Mouse (Mus musculus) lung, embryonic 14.5 days (tissue): ENCODE data around the gene Pkp3. TPM values are rescaled to one million over a fixed set of nuclear protein-coding genes. Genes with fewer than 3 reads are reported as not detected.

Experiments
- ATAC-seq: fragments of 200-750 bp; cut with Nextera tagmentation; 2 replicates; pipeline ENCODE4 v1.8.0; 2017; ENCODE audit warnings: mild to moderate bottlenecking, moderate TSS enrichment, moderate library complexity; ENCODE audit not compliant: insufficient read depth
- DNase-seq: peaks from one replicate; pipeline ENCODE4 v3.0.0-alpha.2; 2015
- H3K27ac ChIP-seq: fragments of 300-500 bp; sonication (generic); 2 replicates; pipeline ENCODE4 v1.5.1; 2014; ENCODE audit warnings: low read depth, mild to moderate bottlenecking, moderate library complexity
- H3K27me3 ChIP-seq: fragments of 300-500 bp; sonication (generic); 2 replicates; pipeline ENCODE4 v1.6.1; 2014; ENCODE audit warnings: low read length, control low read depth; ENCODE audit not compliant: insufficient read depth
- H3K36me3 ChIP-seq: fragments of 300-500 bp; sonication (generic); 2 replicates; pipeline ENCODE4 v1.6.1; 2014; ENCODE audit warnings: control low read depth; ENCODE audit not compliant: insufficient read depth
- H3K4me1 ChIP-seq: fragments of 300-500 bp; sonication (generic); 2 replicates; pipeline ENCODE4 v1.6.1; 2014; ENCODE audit warnings: antibody characterized with exemption, control low read depth; ENCODE audit not compliant: insufficient read depth
- H3K4me2 ChIP-seq: fragments of 300-500 bp; sonication (generic); 2 replicates; pipeline ENCODE4 v1.6.1; 2014; ENCODE audit warnings: mild to moderate bottlenecking
- H3K4me3 ChIP-seq: fragments of 300-500 bp; sonication (generic); 2 replicates; pipeline ENCODE4 v1.5.1; 2014; ENCODE audit warnings: low read depth, low read length
- H3K9ac ChIP-seq: fragments of 300-500 bp; sonication (generic); 2 replicates; pipeline ENCODE4 v1.6.1; 2014
- H3K9me3 ChIP-seq: fragments of 300-500 bp; sonication (generic); 2 replicates; pipeline ENCODE4 v1.6.1; 2016; ENCODE audit warnings: low read depth, low read length, control low read depth
- CTCF ChIP-seq: IDR thresholded peaks from 2 replicates; pipeline ENCODE4 v1.5.1; 2016; ENCODE audit warnings: antibody characterized with exemption, low read depth
- WGBS: fragments of 180-500 bp; shearing (Covaris S2); extraction: QIAGEN DNeasy Blood & Tissue Kit; methylation state at CpG from one replicate; pipeline ENCODE4 v1.1.7; 2014; 5-methylcytosine and 5-hydroxymethylcytosine counted together
- polyA plus RNA-seq: library from polyadenylated mRNA; unstranded; fragments of >200 nt; fragmentation: Nextera tagmentation; extraction: Ambion mirVana; gene quantifications from 2 replicates; pipeline ENCODE4 v1.2.1, GENCODE M21; 2014

Gene Pkp3
- polyA plus RNA-seq, 1 experiment from 2014 or later: 8.7 TPM

DNA sequence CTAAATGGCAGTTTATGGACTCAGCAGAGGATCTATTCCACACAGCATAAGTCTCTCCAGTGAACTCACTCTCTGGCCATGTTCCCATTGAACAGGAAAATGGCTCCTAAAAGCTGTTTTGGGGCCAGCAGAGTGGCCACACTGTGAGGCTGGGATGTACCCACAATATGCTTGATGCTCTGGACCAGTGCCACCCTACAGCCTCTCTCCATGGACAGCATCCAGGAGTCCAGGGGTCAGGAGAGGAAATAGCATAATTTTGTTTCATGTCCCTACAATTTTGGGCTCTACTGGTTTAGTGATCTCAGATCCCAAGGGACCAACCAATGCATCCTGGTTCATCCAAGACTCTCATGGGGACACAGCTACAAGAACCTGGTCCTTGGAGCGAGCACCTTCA is 20.5 kb upstream of the Pkp3 start:
- TF ChIP-seq CTCF: no peak
- no peaks in the 10 kb centered on the region for H3K36me3 ChIP-seq
- 95% methylated on average over 1 of the region's 1 CpGs for WGBS
- H3K9me3 ChIP-seq: no peaks in the 10 kb centered on the region
- H3K4me3 ChIP-seq: no peak overlapping the region
- DNase-seq (no peak), ATAC-seq (no peak)
- H3K9ac ChIP-seq: no peak overlapping the region
- H3K4me1 ChIP-seq: peaks cover 13% of the 10 kb centered on the region
- no peak overlapping the region for H3K4me2 ChIP-seq
- H3K27me3 ChIP-seq: peaks cover 9% of the 10 kb centered on the region; the same call in 1 of the 2 replicates
- H3K27ac ChIP-seq: no peak overlapping the region

- WGBS: 92% methylated on average over 14 of the region's 14 CpGs
Measured at GRCm38 (mm10) chr7:141058601-141059341, 19.2 kb upstream of the Pkp3 start.

DNA sequence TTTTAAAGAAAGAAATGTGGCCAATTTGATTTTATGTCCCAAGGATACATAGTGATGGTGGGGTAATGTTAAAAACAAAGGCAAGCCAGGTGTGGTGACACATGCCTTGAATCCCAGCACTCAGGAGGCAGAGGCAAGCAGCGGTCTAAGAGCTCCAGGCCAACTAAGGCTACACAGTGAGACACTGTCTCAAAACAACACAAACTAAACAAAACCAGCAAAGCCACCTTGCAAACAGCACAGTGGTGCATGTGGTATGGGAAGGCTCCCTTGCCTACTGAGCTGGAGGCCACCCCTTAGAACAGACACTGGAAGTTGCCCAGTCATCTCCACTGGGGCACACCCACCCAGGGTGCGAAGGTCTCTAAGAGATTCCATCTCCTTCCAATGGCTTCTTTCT is 18.1 kb upstream of the Pkp3 start:
- WGBS: 55% methylated on average over 2 of the region's 2 CpGs
- Histone ChIP-seq H3K27me3 (peaks cover 9% of the 10 kb centered on the region; the same call in 1 of the 2 replicates), H3K4me2 (peak overlapping the region; percentile 96), H3K4me1 (peaks cover 13% of the 10 kb centered on the region), H3K36me3 (0 out of 2 replicates have a peak, but pooled peaks cover 8% of the 10 kb centered on the region), H3K27ac (no peak overlapping the region), H3K4me3 (peak overlapping the region; percentile 70; the same call in 1 of the 2 replicates), H3K9ac (no peak overlapping the region), H3K9me3 (no peaks in the 10 kb centered on the region)
- ATAC-seq (no peak), DNase-seq (no peak)
- no peak for TF ChIP-seq CTCF

More at GRCm38 (mm10) chr7:141058601-141059341, 19.2 kb upstream of the Pkp3 start:
- Histone ChIP-seq H3K27ac (no peak overlapping the region), H3K9me3 (no peaks in the 10 kb centered on the region), H3K4me3 (no peak overlapping the region), H3K27me3 (peaks cover 9% of the 10 kb centered on the region; the same call in 1 of the 2 replicates), H3K36me3 (no peaks in the 10 kb centered on the region), H3K9ac (no peak overlapping the region), H3K4me2 (no peak overlapping the region), H3K4me1 (peaks cover 13% of the 10 kb centered on the region)
- TF ChIP-seq CTCF: no peak
- no peak for DNase-seq
- ATAC-seq: no peak

DNA sequence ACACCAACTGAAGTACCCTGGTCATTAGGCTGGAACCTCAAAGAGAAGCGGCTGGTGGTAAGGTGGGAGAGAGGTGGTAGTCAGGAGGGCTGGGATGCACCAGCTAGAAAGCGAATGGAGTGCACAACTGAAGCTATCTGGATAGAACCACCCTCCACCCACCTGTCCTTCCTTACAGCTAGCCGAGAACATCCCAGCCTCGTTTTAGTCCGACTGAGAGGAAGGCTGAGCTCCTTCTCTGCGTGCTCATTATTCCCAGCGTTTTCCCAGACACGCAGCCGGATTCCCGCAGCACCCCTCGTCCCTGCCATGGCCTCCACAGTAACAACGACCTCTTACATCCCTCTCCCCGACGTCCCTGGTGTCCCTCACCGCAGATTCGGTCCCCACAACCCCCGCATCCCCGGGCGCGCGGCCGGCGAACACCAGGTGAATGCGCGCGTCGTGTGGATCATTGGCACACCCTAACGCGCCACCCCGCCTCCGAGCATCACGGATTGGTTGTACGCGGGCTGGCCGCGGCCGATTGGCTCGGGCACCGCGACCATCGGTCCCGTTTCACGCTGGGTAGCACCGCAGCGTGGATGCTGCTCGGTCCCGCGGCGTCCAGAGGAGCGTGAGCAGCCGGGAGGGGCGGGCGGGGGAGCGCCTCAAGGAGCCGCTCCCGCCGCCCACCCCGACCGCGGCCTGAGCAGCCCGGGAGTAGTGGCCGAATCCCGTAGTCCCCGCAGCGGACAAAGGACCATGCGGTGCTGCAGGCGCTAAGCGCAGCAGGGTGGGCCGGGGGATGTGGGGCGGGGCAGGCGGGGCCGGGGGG is 17.4 kb upstream of the Pkp3 start, which contains the start of gene B4galnt4:
Gene B4galnt4, plus strand, starts transcription at position 679 of the 817 bp plus-strand sequence.
- TF ChIP-seq CTCF: no peak
- DNase-seq (peak; percentile 87), ATAC-seq (peak; percentile 95)
- WGBS: under 1% methylated on average over 72 of the region's 72 CpGs
- Histone ChIP-seq H3K36me3 (0 out of 2 replicates have a peak, but pooled peaks cover 15% of the 10 kb centered on the region), H3K4me2 (peak within 1 kb of the TSS; percentile 96), H3K4me1 (peaks cover 13% of the 10 kb centered on the region), H3K9me3 (no peaks in the 10 kb centered on the region), H3K27me3 (peaks cover 9% of the 10 kb centered on the region; the same call in 1 of the 2 replicates), H3K27ac (no peak within 1 kb of the TSS), H3K4me3 (peak within 1 kb of the TSS; percentile 70), H3K9ac (peak within 1 kb of the TSS; percentile 82)

DNA sequence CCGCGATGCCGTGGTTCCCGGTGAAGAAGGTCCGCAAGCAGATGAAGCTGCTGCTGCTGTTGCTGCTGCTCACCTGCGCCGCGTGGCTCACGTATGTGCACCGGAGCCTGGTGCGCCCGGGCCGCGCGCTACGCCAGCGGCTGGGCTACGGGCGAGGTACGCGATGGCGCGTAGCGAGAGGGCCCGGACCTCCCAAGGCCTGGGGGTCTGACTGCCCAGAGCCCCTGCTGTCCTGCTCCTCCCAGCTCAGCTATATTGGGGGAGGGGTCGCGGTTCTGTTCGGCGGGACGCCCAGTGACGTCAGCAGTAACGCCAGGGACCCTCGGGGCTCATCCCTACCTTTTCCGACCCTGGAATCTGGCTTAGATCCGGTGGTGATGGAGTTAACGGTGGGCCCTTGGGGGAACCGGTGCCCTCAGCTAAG is 16.7 kb upstream of the Pkp3 start:
- peaks cover 9% of the 10 kb centered on the region; the same call in 1 of the 2 replicates for H3K27me3 ChIP-seq
- peak overlapping the region; percentile 70 for H3K4me3 ChIP-seq
- no peaks in the 10 kb centered on the region for H3K9me3 ChIP-seq
- H3K4me1 ChIP-seq: peaks cover 13% of the 10 kb centered on the region
- WGBS: under 1% methylated on average over 37 of the region's 37 CpGs
- ATAC-seq (peak; percentile 61), DNase-seq (peak; percentile 35)
- peak overlapping the region; percentile 82 for H3K9ac ChIP-seq
- no peak overlapping the region for H3K27ac ChIP-seq
- peak overlapping the region; percentile 96 for H3K4me2 ChIP-seq
- 0 out of 2 replicates have a peak, but pooled peaks cover 15% of the 10 kb centered on the region for H3K36me3 ChIP-seq
- no peak for TF ChIP-seq CTCF

GRCm38 (mm10) chr7:141062525-141062924 is 15.5 kb upstream of the Pkp3 start:
- H3K4me1 ChIP-seq: peaks cover 13% of the 10 kb centered on the region
- H3K27ac ChIP-seq: no peak overlapping the region
- H3K9ac ChIP-seq: no peak overlapping the region
- no peaks in the 10 kb centered on the region for H3K9me3 ChIP-seq
- no peak for TF ChIP-seq CTCF
- H3K4me3 ChIP-seq: no peak overlapping the region
- peaks cover 18% of the 10 kb centered on the region; the same call in 1 of the 2 replicates for H3K36me3 ChIP-seq
- 71% methylated on average over 7 of the region's 7 CpGs for WGBS
- H3K4me2 ChIP-seq: no peak overlapping the region
- DNase-seq (no peak), ATAC-seq (no peak)
- peaks cover 9% of the 10 kb centered on the region; the same call in 1 of the 2 replicates for H3K27me3 ChIP-seq
